Mouse (Mus musculus) MN1 (cell line): ENCODE measurements around the gene Rgs1.

Experiments used
- DNase-seq: peaks from one replicate; pipeline ENCODE4 v3.0.0-alpha.2; 2016; ENCODE audit warnings: low spot score

Rgs1 gene

GRCm38 (mm10) chr1:144197684-144198083 lies 51.4 kb downstream of the Rgs1 start:
- DNase-seq: peak; percentile 38
